Mouse (Mus musculus) spleen, adult 2 months (tissue): ENCODE measurements at regions not wholly inside any gene's neighbourhood (a gene's known extent, or its start where the extent isn't known, plus 50 kb on each side); places are given as distances from the start of the nearest gene placed in this dataset.

Source experiments
- CTCF ChIP-seq: fragments of 200-500 bp; IDR thresholded peaks from 2 replicates; pipeline ENCODE4 v1.5.1; 2011; ENCODE audit warnings: mild to moderate bottlenecking, inconsistent platforms; ENCODE audit not compliant: insufficient read depth, insufficient read length, insufficient replicate concordance; ENCODE audit errors: extremely low read depth
- POLR2A ChIP-seq: fragments of 200-500 bp; IDR thresholded peaks from 2 replicates; pipeline ENCODE4 v1.6.1; 2011; ENCODE audit warnings: low read depth, low read length, inconsistent platforms

- TF ChIP-seq CTCF (no peak), POLR2A (no peak)
Observed at GRCm38 (mm10) chr14:25350282-25350964, 108.6 kb upstream of the Zmiz1 start.
